Mouse (Mus musculus): ENCODE data around the gene Ugt1a1.
A peak's percentile ranks its signal among the peaks of the same experiment; 100 is the strongest.
"Not testable (repeated sequence)": the region's sequence is repeated elsewhere in the genome, so short reads cannot be mapped to it uniquely, and the experiment has no call there.

Ugt1a1 gene

DNA sequence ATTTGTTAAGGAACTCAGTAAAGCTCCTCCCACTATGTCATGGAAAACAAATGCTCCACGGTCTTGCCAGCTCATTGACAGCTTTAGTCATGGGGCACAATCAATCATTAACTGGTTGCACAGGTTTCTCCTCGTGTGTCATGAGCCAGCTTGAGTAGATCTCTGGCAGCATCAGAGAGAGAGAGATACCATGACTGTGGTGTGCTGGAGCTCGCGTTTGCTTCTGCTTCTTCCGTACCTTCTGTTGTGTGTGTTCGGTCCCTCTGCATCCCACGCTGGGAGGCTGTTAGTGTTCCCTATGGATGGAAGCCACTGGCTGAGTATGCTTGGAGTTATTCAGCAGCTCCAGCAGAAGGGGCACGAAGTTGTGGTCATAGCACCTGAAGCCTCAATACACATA is at the start of gene Ugt1a1:
Gene Ugt1a1 (plus strand): TSS at position 148 of the 400 bp plus-strand sequence.
- no peak for DNase-seq (ENCODE audit: low spot score in 2 of 2)

DNA sequence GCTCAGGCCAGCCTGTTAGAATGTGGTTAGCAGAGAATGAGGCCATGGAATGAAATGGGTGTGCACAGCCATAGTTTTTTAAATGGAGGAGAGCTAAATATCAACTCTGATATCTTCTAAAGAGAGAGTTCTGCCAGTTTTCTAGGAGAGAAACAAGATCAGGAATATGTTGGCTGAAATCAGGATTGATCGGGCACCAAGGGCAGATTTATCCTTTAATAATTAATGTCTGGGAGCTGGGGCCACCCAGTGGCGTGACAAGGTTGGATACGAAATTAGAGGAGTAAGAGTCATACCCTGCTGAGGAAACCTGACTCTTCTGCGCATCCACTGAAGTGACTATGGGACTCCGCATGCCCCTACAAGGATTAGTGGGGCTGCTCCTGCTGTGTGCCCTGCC is 46.0 kb upstream of the Ugt1a1 start, which contains the start of gene Ugt1a5:
Gene Ugt1a5 (plus strand): TSS at position 302 of the 400 bp plus-strand sequence.
- no peak for DNase-seq (ENCODE audit: low spot score in 2 of 2)

DNA sequence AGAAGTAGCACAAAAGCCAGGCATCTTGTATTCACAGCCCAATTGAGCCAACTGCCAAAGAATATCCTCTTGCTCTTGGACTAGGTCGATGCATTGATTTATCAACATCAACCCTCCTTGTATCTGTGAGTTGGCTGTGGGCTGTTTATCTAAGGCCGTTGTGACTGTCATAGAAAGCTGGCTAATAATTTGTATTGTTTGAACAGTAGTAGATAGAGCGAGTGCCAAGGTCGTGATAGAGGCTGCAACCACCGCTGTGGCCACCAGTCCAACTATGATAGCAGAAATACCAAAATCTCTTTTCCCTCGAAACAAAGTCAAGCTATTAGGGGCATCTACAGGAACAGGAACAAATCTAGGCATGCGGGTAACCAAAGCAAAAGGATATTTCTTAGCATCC is 39.6 kb upstream of the Ugt1a1 start:
- not testable (repeated sequence) for DNase-seq (ENCODE audit: low spot score in 2 of 2)

DNA sequence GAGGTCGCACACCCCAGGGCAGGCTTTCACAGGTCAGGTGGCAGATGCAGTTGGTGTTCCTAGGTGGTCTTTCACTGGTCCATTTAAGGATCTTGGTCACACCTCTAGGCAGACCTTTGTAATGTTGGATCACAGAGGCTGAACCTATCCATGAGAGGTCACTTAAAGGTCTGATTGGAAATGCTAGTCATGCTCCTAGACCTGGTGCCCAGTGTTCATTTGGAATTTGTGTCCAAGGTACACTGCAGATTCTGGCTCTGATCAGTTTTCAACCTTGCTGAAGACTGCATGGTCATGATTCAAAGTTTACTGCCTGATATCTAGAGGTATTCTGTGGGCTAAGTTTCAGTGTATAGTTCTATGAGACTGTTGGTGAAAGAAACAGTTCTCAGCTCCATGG is 32.1 kb upstream of the Ugt1a1 start:
- no peak for DNase-seq (ENCODE audit: low spot score in 2 of 2)

DNA sequence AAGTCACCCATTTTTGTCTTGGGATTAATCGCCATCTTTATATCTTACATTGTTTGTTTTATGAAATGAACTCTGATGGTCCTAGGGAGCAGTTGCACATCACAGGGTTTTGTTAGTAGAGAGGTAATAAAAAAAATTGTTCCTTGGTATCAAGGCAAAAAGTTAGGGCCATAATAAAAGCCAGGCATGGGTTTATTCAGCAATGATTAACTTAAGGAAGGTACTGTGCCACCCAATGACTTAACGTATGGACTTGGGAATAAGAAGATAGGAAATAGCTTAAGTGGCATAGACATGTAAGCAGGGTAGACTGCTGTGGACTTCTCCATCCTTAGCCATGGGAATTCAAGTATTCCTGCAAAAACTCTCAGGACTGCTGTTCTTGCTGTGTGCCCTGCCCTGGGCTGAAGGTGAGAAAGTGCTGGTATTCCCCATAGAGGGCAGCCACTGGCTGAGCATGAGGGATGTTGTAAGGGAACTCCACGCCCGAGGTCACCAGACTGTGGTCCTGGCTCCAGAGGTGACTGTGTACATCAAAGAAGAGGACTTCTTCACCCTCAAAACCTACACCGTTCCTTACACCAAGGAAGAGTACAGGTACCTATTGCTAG is 25.3 kb upstream of the Ugt1a1 start:
- DNase-seq (ENCODE audit: low spot score in 2 of 2): no peak

DNA sequence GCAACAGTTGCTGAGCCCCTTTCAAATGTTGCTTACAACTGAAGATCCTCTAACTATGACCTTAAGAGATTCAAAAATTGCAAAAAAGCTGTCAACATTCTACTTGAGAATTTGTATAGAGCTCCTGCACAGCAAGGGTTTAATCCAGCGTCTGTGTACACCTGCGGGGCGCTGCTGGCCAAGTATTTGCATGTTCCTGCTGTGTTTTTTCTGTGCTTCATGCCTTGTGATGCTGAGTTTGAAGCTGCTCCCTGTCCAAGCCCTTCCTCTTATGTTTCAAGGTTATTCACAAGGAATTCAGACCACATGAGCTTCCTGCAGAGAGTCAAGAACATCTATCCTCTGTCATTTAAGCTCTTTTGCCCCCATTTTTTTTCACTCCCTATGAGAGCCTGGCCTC is 19.6 kb upstream of the Ugt1a1 start:
- DNase-seq (ENCODE audit: low spot score in 2 of 2): no peak

DNA sequence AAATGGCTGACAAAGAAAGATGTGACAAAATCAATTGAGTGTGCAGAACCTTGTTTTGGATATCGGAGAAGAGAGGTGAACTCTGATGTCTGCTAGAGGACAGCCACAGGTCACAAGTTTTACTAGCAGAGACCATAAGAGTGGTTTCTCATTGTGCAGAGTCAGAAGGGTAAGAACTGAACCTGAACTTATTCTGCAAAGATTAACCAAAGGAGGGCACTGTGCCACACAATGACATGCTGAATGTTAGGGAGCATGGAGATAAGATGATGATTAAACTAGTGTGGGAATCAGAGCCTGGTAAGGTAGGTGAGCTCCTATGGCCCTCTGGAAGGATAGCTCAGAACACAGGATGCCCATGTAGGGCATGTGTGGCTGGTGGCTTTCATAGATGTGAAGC is 16.1 kb upstream of the Ugt1a1 start:
- DNase-seq (ENCODE audit: low spot score in 2 of 2): no peak

DNA sequence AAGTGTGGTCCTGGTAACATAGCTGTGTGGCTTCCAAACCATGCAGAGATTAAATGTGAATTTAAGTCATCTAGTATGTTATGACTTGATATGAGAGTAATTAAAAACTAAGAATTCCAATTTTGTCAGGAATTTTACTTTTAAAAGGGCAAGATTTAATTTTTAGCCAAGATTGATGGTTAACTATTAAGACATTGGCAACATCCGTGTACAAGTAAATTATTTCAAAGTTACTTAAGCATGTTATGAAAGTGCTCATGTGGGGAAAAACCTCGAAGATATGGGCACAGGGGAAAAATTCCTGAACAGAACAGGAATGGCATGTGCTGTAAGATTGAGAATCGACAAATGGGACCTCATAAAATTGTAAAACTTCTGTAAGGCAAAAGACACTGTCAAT is 14.3 kb upstream of the Ugt1a1 start:
- no peak for DNase-seq (ENCODE audit: low spot score in 2 of 2)

DNA sequence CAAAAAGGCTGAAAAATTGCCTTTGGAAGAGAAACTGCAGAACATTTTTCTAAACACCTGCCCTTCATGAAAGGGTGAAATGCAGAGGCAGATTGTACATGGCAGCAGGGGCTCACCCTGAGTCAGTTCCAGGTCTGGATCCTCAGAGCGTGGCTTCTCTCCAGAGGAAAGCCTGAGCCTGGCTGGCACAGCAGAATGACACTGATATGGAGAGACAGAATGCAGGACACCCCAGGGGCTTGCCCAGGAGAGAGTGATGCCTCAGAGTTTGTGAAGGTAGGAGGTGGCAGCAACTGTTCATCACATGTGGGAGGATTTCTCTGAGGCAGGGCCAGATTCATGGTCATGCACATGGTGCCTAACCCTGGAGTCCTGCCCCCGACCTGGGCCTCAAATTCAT is 11.8 kb upstream of the Ugt1a1 start:
- DNase-seq (ENCODE audit: low spot score in 2 of 2): no peak

DNA sequence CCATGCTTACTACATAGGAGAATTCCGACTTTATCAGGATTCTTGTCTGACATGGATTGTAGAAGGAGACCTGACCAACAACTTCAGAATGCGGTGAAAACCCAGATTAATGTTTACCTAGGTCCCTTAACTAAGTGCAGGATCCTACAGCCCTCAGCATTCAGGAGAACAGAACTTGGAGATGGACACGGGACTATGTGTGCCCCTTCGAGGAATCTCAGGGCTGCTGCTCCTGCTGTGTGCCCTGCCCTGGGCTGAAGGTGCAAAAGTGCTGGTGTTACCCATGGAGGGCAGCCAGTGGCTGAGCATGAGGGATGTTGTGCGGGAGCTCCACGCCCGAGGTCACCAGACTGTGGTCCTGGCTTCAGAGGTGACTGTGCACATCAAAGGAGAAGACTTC is 11.3 kb upstream of the Ugt1a1 start, which contains the start of gene Ugt1a2:
Gene Ugt1a2 (plus strand): TSS at position 146 of the 400 bp plus-strand sequence.
- DNase-seq (ENCODE audit: low spot score in 2 of 2): no peak

DNA sequence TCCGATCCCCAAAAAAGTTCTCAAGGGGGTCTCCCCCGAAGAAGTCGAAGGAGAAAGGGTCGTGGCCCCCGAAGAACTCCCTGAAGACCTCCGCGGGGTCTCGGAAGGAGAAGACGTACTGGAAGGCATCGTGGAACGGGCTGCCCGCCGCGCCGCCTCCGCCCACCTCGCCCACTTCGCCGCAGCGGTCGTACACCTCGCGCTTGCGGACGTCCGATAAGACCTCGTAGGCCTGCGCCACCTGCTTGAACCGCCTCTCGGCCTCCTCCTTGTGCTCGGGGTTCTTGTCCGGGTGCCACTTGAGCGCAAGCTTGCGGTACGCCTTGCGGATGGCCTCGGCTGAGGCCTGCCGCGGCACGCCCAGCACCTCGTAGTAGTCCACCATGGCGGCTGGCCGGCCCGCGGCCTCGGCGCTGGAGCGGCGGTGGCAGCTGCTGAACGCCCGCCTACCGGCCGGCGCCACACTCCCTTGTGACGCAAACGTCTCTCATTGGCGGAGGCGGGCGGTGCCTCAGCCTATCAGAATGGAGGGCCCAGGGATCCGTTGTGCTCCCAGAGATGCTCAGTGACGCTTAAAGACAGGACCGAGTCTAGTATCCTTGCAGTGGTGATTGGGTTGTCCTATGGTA is 6.4 kb upstream of the Ugt1a1 start, which contains the start of gene Dnajb3:
Gene Dnajb3 (minus strand): TSS at position 489 of the 629 bp plus-strand sequence.
- peak; percentile 91 to 93 for DNase-seq (ENCODE audit: low spot score in 2 of 2)

DNA sequence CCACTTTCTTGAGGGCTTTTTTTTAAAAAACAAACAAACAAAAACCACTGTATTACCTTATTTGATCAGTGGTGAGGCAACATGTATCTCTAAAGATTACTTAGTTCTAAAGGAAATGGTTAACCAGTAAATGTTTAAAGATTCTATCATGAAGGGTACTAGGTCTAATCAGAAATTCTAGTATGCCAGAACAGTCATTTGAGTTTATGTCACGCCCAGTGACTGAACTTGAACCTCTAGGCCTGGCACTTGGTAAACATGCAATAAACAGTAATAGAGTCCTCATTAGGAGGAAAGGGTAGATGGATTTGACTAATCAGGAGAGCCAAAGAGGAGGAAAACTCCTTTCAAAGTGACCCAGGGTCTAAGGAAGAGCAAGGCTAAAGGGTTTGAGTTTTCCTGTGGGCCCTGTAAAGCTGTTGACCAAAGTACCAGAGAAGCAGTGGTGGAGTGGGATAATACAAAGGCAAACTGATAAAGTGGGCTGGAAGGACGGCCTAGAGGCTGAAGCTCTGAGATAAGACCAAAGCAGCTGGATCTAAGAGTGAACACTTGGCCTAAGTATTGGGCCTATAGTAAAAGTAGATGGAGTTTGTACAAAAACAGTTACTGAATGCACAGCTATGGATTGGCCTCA is 4.8 kb upstream of the Ugt1a1 start:
- DNase-seq (ENCODE audit: low spot score in 2 of 2): no peak

DNA sequence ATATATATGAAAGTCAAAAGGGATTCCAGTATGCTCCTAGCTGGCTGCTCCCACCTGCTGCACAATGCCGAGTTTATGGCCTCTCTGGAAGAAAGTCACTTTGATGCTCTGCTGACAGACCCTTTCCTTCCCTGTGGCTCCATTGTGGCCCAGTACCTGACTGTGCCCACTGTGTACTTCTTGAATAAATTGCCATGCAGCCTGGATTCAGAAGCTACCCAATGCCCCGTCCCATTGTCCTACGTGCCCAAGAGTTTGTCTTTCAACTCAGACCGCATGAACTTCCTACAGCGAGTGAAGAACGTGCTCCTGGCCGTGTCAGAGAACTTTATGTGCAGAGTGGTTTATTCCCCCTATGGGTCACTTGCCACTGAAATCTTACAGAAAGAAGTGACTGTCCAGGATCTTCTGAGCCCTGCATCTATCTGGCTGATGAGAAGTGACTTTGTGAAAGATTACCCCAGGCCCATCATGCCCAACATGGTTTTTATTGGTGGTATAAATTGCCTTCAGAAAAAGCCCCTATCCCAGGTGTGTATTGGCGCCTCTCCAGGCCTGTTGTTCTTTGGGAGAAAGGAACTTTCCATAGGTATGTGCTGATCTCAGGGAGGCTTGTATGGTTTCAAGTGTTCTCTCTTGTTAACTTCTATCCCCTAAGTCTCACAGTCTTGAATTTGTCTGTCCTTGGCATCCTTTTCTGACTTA is 734 bp downstream of the Ugt1a1 start:
- DNase-seq (ENCODE audit: low spot score in 2 of 2): no peak

DNA sequence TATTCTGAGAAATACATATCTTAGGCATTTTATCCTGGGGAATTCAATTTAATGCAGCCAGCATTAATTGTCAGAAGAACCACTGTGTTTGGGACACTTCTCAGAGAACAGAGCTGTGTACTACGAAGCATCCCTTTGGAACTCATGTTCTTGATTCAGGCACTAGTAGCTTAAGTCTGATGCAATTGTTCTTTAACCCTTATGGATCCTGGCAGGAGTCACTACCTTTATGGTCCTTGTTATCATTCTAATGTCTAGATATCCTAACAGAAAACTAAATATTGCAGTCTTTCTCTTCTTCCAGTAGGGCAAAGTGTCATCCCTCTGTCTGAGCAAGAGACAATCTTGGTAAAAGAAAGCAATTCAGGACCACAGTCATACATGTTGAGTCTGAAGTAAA is 1.3 kb downstream of the Ugt1a1 start:
- no peak for DNase-seq (ENCODE audit: low spot score in 2 of 2)

DNA sequence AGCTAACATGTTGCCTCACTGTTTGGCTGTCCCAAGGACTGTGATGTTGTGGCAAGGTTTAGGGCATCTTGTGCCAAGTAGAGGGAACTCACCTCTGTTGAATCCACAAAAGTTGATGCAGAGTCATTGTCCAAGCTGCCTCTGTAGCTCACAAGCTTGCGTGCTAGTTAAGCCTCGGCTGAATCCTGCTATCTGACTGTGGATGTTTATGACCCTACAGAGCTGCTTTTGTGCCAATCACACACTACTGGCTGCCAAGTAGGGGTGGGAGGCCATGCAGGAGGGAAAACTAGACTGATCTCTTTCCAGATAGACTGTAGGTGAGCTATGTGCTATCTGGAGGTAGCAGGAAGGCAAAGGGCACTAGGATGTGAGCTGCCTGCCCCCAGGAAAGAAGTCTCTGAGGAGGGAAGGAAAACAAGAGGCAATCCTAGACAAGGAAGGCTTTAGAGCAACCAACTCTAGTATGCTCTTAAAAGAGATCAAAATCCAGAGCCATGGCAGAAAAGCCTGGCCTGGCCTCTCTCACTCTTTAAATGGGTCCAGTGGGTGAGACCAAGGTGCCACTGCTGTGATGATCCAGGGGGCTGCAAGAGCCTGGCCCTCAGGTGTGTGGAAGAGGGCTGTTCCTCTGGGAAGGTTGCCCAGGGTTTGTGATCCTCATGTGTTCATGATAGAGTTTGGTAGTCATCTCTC is 2.2 kb downstream of the Ugt1a1 start:
- no peak for DNase-seq (ENCODE audit: low spot score in 2 of 2)

DNA sequence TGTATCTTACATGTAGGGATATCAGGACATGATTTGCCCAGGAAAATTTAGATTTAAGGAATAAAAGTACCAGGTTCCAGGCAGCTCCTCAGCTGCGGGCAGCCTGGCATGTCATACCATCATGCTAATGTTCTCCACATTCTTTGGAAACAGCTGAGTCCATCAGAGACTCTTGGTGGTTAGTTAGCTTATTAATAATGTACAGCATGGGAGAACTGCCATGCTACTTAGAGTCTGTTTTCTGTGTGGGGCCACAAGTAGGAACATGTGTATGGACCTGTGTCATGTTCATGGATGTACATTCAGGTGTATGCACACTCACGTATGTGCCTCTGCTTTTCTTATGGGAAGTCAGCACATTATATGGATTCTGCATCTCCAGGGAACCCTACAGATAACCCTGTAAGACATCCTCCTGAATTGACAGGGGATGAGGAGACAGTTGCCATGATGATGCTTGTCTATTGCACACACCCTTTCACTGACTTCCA is 2.7 kb downstream of the Ugt1a1 start:
- no peak for DNase-seq (ENCODE audit: low spot score in 2 of 2)

DNA sequence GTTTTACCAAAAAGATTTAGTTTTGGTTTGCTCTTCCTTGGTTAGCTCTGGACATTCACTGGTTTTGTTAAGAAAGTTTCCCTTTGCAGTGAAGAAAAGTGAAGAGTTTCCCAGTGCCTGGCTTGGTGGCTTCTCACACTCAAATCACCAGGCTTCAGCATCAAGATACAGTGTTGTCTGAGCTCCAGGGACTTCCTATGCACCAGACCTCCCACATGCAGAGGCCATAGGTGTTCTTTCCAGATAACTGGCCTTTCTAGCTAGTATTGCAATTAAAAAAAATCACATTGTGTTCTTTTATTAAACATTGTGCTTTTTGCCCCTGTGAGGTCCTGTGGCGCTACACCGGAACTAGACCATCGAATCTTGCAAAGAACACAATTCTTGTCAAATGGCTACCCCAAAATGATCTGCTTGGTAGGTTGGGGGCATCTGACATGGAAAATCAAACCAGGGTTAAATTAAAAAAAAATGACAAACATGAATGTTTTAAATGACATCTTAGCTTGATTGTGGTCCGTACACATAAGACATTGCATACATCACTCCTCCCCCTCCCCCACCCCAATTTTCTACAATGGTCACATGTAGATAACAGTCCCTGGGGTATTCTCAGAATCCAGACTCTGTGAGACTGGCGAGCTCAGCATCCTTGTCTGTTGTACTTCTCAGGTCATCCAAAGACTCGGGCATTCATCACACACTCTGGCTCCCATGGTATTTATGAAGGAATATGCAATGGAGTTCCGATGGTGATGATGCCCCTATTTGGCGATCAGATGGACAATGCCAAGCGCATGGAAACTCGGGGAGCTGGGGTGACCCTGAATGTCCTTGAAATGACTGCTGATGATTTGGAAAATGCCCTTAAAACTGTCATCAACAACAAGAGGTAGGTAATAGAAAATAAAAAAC is 4.0 kb downstream of the Ugt1a1 start:
- no peak for DNase-seq (ENCODE audit: low spot score in 2 of 2)

DNA sequence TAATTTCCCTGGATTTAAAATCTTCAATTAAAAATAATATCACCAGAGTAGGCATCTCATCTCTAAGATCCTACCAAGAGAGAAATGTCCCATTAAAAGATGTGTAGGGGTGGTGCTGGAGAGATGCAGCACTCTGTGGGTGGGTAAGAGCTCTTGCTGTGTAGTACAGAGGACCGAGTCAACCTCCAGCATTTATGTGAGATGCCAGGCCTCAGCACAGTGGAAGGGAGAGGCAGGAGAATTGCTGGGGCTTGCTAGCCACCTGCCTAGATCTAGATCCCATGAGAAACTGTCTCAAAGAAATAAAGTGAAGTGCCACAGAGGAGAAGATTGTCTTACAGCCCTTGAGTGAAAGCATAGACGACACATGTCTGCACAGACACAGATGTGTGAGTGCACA is 4.8 kb downstream of the Ugt1a1 start:
- no peak for DNase-seq (ENCODE audit: low spot score in 2 of 2)

DNA sequence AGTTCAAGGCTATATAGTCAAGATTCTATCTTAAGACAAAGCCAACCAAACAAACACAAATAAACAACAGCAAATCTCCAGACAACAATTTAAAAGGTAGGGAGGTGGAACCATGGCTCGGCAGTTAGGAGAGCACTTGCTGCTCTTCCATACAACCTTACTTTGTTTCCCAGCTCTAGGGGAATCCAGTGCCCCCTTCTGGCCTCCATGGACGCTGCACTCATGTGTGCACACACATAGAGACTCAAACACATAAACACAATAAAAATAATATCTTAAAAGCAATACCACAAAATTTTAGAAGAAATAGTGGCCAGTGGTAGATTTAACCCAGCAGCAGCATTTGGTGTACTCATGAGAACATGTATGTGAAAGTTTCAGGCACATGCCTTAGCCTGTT is 5.4 kb downstream of the Ugt1a1 start:
- DNase-seq (ENCODE audit: low spot score in 2 of 2): no peak

DNA sequence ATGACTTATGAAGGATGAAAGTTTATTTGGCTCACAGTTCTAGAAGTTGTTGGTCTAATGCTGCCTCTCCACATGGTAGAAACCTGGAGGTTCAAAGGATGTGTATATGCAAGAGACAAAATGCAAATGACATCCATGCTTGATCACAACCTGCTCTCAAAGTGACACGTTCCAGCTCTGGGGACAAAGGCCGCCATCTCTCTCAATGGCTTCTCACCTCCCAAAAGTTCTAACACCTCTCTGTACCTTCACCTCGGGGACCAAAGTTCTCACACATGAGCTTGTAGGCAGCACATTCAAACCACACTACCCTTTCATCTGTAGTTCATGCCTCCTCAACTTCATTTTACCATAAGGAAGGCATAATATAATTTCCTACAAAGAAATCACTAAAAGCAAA is 5.8 kb downstream of the Ugt1a1 start:
- no peak for DNase-seq (ENCODE audit: low spot score in 2 of 2)

DNA sequence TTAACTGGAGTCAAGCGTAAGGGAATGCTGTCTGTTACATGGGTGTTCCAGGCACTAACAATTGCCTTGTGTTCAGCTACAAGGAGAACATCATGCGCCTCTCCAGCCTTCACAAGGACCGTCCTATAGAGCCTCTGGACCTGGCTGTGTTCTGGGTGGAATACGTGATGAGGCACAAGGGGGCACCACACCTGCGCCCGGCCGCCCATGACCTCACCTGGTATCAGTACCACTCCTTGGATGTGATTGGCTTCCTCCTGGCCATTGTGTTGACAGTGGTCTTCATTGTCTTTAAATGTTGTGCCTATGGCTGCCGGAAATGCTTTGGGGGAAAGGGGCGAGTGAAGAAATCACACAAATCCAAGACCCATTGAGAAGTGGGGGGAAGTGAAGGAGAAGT is 6.3 kb downstream of the Ugt1a1 start:
- DNase-seq (ENCODE audit: low spot score in 2 of 2): no peak

Measured in right cerebral cortex, postnatal 10 days (tissue).